Mouse (Mus musculus) testis, adult 2 months (tissue): ENCODE data around the gene Ptpn1.

Experiments
- CTCF ChIP-seq: fragments of 200-500 bp; IDR thresholded peaks from 2 replicates; pipeline ENCODE4 v1.5.1; 2012; ENCODE audit warnings: low read depth, mild to moderate bottlenecking, inconsistent platforms, low read length, moderate library complexity; ENCODE audit not compliant: control insufficient read depth, insufficient read depth, insufficient replicate concordance
- POLR2A ChIP-seq: fragments of 200-500 bp; IDR thresholded peaks from 2 replicates; pipeline ENCODE4 v1.6.1; 2012; ENCODE audit warnings: low read depth, mild to moderate bottlenecking, inconsistent platforms, low read length, moderate library complexity; ENCODE audit not compliant: control insufficient read depth

DNA sequence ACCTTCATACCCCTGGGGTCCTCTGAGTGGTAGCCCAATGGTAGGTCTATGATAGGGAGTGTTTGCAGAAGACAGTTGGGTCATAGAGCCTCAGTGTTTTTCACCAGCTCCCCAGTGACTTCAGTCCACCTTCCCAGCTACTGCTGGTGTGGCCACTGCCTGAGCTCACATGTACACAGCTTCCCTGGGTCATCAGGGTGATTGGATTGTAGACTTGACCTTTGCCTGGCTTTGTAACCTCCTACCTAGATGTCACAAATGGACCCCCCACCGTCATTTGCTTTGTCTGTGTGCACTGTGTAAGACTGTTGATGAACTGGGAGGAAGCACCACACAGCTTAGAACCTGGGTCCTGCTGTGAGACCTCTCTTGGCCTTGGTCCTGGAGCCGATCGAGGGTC is 12.3 kb downstream of the Ptpn1 start:
- TF ChIP-seq CTCF, result no peak
- TF ChIP-seq POLR2A, result no peak
